8 mouse cellular contexts compared by ENCODE assay signal in genomic region chr12:32291962-32292748, GRCm38 (mm10).
DNase-seq lines count a peak whose midpoint lies in the region; ATAC-seq and TF ChIP-seq lines count a peak whose summit lies in the region.

No protein-coding gene starts in this region.

- peak overlapping the region; percentile 42 for H3K4me2 ChIP-seq in limb, embryonic 11.5 days (ENCODE audit: low read depth, severe bottlenecking)
- peak overlapping the region; percentile 53 for H3K4me2 ChIP-seq in midbrain, embryonic 13.5 days (replicated peaks)

- 0 out of 2 replicates have a peak overlapping the region, but pooled peaks have one; percentile 38 for H3K9ac ChIP-seq in limb, embryonic 11.5 days (ENCODE audit: low read length)
- peak overlapping the region; percentile 45; the same call in 1 of the 2 replicates for H3K9ac ChIP-seq in midbrain, embryonic 13.5 days (replicated peaks)

- H3K36me3 ChIP-seq in embryonic facial prominence, embryonic 10.5 days (replicated peaks), result no peaks in the 10 kb centered on the region
- no peaks in the 10 kb centered on the region for H3K36me3 ChIP-seq in limb, embryonic 11.5 days (ENCODE audit: control insufficient read depth, insufficient read depth, low read length)
- no peaks in the 10 kb centered on the region for H3K36me3 ChIP-seq in midbrain, embryonic 13.5 days
- H3K36me3 ChIP-seq in small intestine, adult 2 months (ENCODE audit: control insufficient read depth, insufficient read depth, low read length), result no peaks in the 10 kb centered on the region

- ATAC-seq in limb, embryonic 11.5 days (ENCODE audit: insufficient number of reproducible peaks, low FRiP score, low TSS enrichment, low read depth), result no peak
- peak; percentile 93 for ATAC-seq in midbrain, embryonic 13.5 days

- WGBS in embryonic facial prominence, embryonic 10.5 days, result 29% methylated on average over 18 of the region's 18 CpGs
- WGBS in limb, embryonic 11.5 days, result 23% methylated on average over 18 of the region's 18 CpGs
- 25% methylated on average over 18 of the region's 18 CpGs for WGBS in midbrain, embryonic 13.5 days
- WGBS in small intestine, adult 2 months, result 14% methylated on average over 18 of the region's 18 CpGs

- DNase-seq in 3134 (ENCODE audit: extremely low read depth, insufficient read length, low spot score), result peak; percentile 68
- peak; percentile 67 for DNase-seq in adrenal gland, postnatal 14 days
- DNase-seq in embryonic facial prominence, embryonic 10.5 days (ENCODE audit: low spot score), result peak; percentile 71
- peak; percentile 57 to 84 for DNase-seq in heart, adult 18-20 months
- DNase-seq in kidney, adult 18-20 months, result peak; percentile 72
- DNase-seq in limb, embryonic 11.5 days (ENCODE audit: low spot score), result peak; percentile 74

- H3K9me3 ChIP-seq in embryonic facial prominence, embryonic 10.5 days, result no peaks in the 10 kb centered on the region
- no peaks in the 10 kb centered on the region for H3K9me3 ChIP-seq in limb, embryonic 11.5 days (ENCODE audit: control insufficient read depth, low read length)
- H3K9me3 ChIP-seq in midbrain, embryonic 13.5 days, result no peaks in the 10 kb centered on the region

- H3K27me3 ChIP-seq in embryonic facial prominence, embryonic 10.5 days (replicated peaks; ENCODE audit: low read depth, poor library complexity, severe bottlenecking), result no peaks in the 10 kb centered on the region
- no peaks in the 10 kb centered on the region for H3K27me3 ChIP-seq in limb, embryonic 11.5 days (ENCODE audit: control insufficient read depth, insufficient read depth, low read length)
- H3K27me3 ChIP-seq in midbrain, embryonic 13.5 days, result no peaks in the 10 kb centered on the region
- H3K27me3 ChIP-seq in small intestine, adult 2 months (ENCODE audit: control insufficient read depth, insufficient read depth, low read length), result no peaks in the 10 kb centered on the region

- peak overlapping the region; percentile 81 for H3K27ac ChIP-seq in embryonic facial prominence, embryonic 10.5 days (replicated peaks)
- H3K27ac ChIP-seq in limb, embryonic 11.5 days (replicated peaks; ENCODE audit: low read depth, low read length), result no peak overlapping the region
- H3K27ac ChIP-seq in midbrain, embryonic 13.5 days, result no peak overlapping the region
- H3K27ac ChIP-seq in small intestine, adult 2 months (ENCODE audit: insufficient read depth, low read depth, low read length), result peak overlapping the region; percentile 82

- TF ChIP-seq POLR2A in small intestine, adult 2 months (IDR thresholded peaks at IDR 0.05; ENCODE audit: low read depth, low read length), result no peak

- no peaks in the 10 kb centered on the region for H3K4me1 ChIP-seq in embryonic facial prominence, embryonic 10.5 days
- no peaks in the 10 kb centered on the region for H3K4me1 ChIP-seq in limb, embryonic 11.5 days (ENCODE audit: control insufficient read depth, insufficient read depth, low read length)
- no peaks in the 10 kb centered on the region for H3K4me1 ChIP-seq in midbrain, embryonic 13.5 days (replicated peaks)
- H3K4me1 ChIP-seq in small intestine, adult 2 months (ENCODE audit: control insufficient read depth, insufficient read depth, insufficient read length, low read length), result peaks cover 5% of the 10 kb centered on the region; the same call in 1 of the 2 replicates

- TF ChIP-seq CTCF in small intestine, adult 2 months (IDR thresholded peaks at IDR 0.05; ENCODE audit: extremely low read depth, insufficient read length, insufficient replicate concordance, low read depth, low read length), result peak; percentile 100

- H3K4me3 ChIP-seq in embryonic facial prominence, embryonic 10.5 days, result peak overlapping the region; percentile 50
- peak overlapping the region; percentile 22; the same call in 1 of the 2 replicates for H3K4me3 ChIP-seq in limb, embryonic 11.5 days (ENCODE audit: low read depth, low read length)
- H3K4me3 ChIP-seq in midbrain, embryonic 13.5 days (replicated peaks), result peak overlapping the region; percentile 36
- H3K4me3 ChIP-seq in small intestine, adult 2 months (ENCODE audit: low read depth, low read length), result peak overlapping the region; percentile 79

Comparison
In these comparisons a context has a peak if more than half of its experiments do, and no peak if none do; other contexts are left out.
1. H3K27ac ChIP-seq: peak in embryonic facial prominence, embryonic 10.5 days (single experiment) and small intestine, adult 2 months (single experiment); none in limb, embryonic 11.5 days (single experiment) and midbrain, embryonic 13.5 days (single experiment).
2. H3K4me3 ChIP-seq: peak in every context shown above with its lines; median percentile 79 in small intestine, adult 2 months; 50 in embryonic facial prominence, embryonic 10.5 days; 36 in midbrain, embryonic 13.5 days; 22 in limb, embryonic 11.5 days.
3. Peak in every context shown above with its lines, with median percentiles within 50 percentile points of each other: DNase-seq.